Mouse (Mus musculus) midbrain, embryonic 15.5 days (tissue): ENCODE measurements around the gene Tcap. TPM values are rescaled to one million over a fixed set of nuclear protein-coding genes. Genes with fewer than 3 reads are reported as not detected.

Source experiments
- ATAC-seq: fragments of 200-750 bp; cut with Nextera tagmentation; replicated peaks from 2 replicates; pipeline ENCODE4 v1.8.0; 2017; ENCODE audit warnings: moderate TSS enrichment
- H3K27ac ChIP-seq: fragments of 300-500 bp; sonication (generic); 2 replicates; pipeline ENCODE4 v1.5.1; 2015; ENCODE audit warnings: mild to moderate bottlenecking, inconsistent platforms
- H3K27me3 ChIP-seq: fragments of 300-500 bp; sonication (generic); replicated peaks from 2 replicates; pipeline ENCODE4 v1.6.1; 2015; ENCODE audit warnings: inconsistent platforms
- H3K36me3 ChIP-seq: fragments of 300-500 bp; sonication (generic); replicated peaks from 2 replicates; pipeline ENCODE4 v1.6.1; 2015; ENCODE audit warnings: inconsistent platforms
- H3K4me1 ChIP-seq: fragments of 300-500 bp; sonication (generic); 2 replicates; pipeline ENCODE4 v1.6.1; 2015; ENCODE audit warnings: inconsistent platforms
- H3K4me2 ChIP-seq: fragments of 300-500 bp; sonication (generic); 2 replicates; pipeline ENCODE4 v1.6.1; 2015; ENCODE audit warnings: inconsistent platforms, mild to moderate bottlenecking, moderate library complexity
- H3K4me3 ChIP-seq: fragments of 300-500 bp; sonication (generic); 2 replicates; pipeline ENCODE4 v1.5.1; 2015; ENCODE audit warnings: mild to moderate bottlenecking, inconsistent platforms
- H3K9ac ChIP-seq: fragments of 300-500 bp; sonication (generic); 2 replicates; pipeline ENCODE4 v1.6.1; 2015; ENCODE audit warnings: mild to moderate bottlenecking, inconsistent platforms
- H3K9me3 ChIP-seq: fragments of 300-500 bp; sonication (generic); 2 replicates; pipeline ENCODE4 v1.6.1; 2016; ENCODE audit warnings: inconsistent platforms
- WGBS: fragments of 180-500 bp; shearing (Covaris S2); methylation state at CpG from one replicate; pipeline ENCODE4 v1.1.7; 2015; ENCODE audit warnings: mixed read lengths; 5-methylcytosine and 5-hydroxymethylcytosine counted together
- polyA plus RNA-seq: library from polyadenylated mRNA; unstranded; fragments of >200 nt; fragmentation: Nextera tagmentation; extraction: Ambion mirVana; gene quantifications from 2 replicates; pipeline ENCODE4 v1.2.1, GENCODE M21; 2015

Gene Tcap
- polyA plus RNA-seq, 1 experiment from 2014 or later, result not detected

- ATAC-seq, result 0 out of 2 replicates have a peak, but pooled peaks have one; percentile 1
- Histone ChIP-seq H3K4me1 (peaks cover 7% of the 10 kb centered on the region), H3K27me3 (peaks cover 5% of the 10 kb centered on the region), H3K4me2 (peak overlapping the region; percentile 74), H3K9me3 (no peaks in the 10 kb centered on the region), H3K9ac (peak overlapping the region; percentile 69), H3K4me3 (peak overlapping the region; percentile 59), H3K36me3 (no peaks in the 10 kb centered on the region), H3K27ac (peak overlapping the region; percentile 96)
- 65% methylated on average over 3 of the region's 3 CpGs for WGBS
Measured at GRCm38 (mm10) chr11:98400816-98401215, 17.2 kb downstream of the Tcap start.

GRCm38 (mm10) chr11:98406621-98407020 lies 23.0 kb downstream of the Tcap start:
- no peaks in the 10 kb centered on the region for H3K36me3 ChIP-seq
- H3K27me3 ChIP-seq, result peaks cover 14% of the 10 kb centered on the region
- no peak overlapping the region for H3K4me3 ChIP-seq
- H3K9ac ChIP-seq, result no peak overlapping the region
- H3K27ac ChIP-seq, result no peak overlapping the region
- no peak overlapping the region for H3K4me2 ChIP-seq
- no peak for ATAC-seq
- peaks cover 5% of the 10 kb centered on the region; the same call in 1 of the 2 replicates for H3K4me1 ChIP-seq
- no peaks in the 10 kb centered on the region for H3K9me3 ChIP-seq
- 78% methylated on average over 6 of the region's 6 CpGs for WGBS

- H3K4me3 ChIP-seq, result no peak overlapping the region
- H3K36me3 ChIP-seq, result no peaks in the 10 kb centered on the region
- peaks cover 20% of the 10 kb centered on the region for H3K4me1 ChIP-seq
- H3K27ac ChIP-seq, result no peak overlapping the region
- H3K4me2 ChIP-seq, result no peak overlapping the region
- no peaks in the 10 kb centered on the region for H3K9me3 ChIP-seq
- ATAC-seq, result no peak
- no peak overlapping the region for H3K9ac ChIP-seq
- WGBS, result 55% methylated on average over 8 of the region's 8 CpGs
- peaks cover 26% of the 10 kb centered on the region for H3K27me3 ChIP-seq
Measured at GRCm38 (mm10) chr11:98408872-98409271, 25.3 kb downstream of the Tcap start.

- no peak overlapping the region; the same call in 1 of the 2 replicates for H3K4me2 ChIP-seq
- H3K4me1 ChIP-seq, result peaks cover 22% of the 10 kb centered on the region
- H3K9ac ChIP-seq, result no peak overlapping the region
- ATAC-seq, result no peak
- no peaks in the 10 kb centered on the region for H3K36me3 ChIP-seq
- peaks cover 25% of the 10 kb centered on the region for H3K27me3 ChIP-seq
- no peaks in the 10 kb centered on the region for H3K9me3 ChIP-seq
- 1% methylated on average over 9 of the region's 10 CpGs for WGBS
- H3K27ac ChIP-seq, result no peak overlapping the region
- H3K4me3 ChIP-seq, result no peak overlapping the region
Measured at GRCm38 (mm10) chr11:98409341-98409822, 25.8 kb downstream of the Tcap start.

- Histone ChIP-seq H3K4me1 (peaks cover 22% of the 10 kb centered on the region), H3K27ac (peak within 1 kb of the TSS; percentile 74), H3K4me2 (peak within 1 kb of the TSS; percentile 99), H3K4me3 (peak within 1 kb of the TSS; percentile 59), H3K36me3 (no peaks in the 10 kb centered on the region), H3K9ac (peak within 1 kb of the TSS; percentile 58), H3K27me3 (peaks cover 25% of the 10 kb centered on the region), H3K9me3 (no peaks in the 10 kb centered on the region)
- peak; percentile 54; the same call in 1 of the 2 replicates for ATAC-seq
- 2% methylated on average over 42 of the region's 49 CpGs for WGBS
Measured at GRCm38 (mm10) chr11:98412273-98412796, 28.7 kb downstream of the Tcap start, which contains the start of gene Erbb2. TSS of gene Erbb2 (plus strand) at chr11:98412470.

- Histone ChIP-seq H3K9ac (peak overlapping the region; percentile 58), H3K27ac (peak overlapping the region; percentile 74), H3K4me1 (peaks cover 22% of the 10 kb centered on the region), H3K9me3 (no peaks in the 10 kb centered on the region), H3K4me3 (peak overlapping the region; percentile 59), H3K27me3 (peaks cover 25% of the 10 kb centered on the region), H3K4me2 (peak overlapping the region; percentile 99), H3K36me3 (no peaks in the 10 kb centered on the region)
- under 1% methylated on average over 40 of the region's 40 CpGs for WGBS
- ATAC-seq, result 0 out of 2 replicates have a peak, but pooled peaks have one; percentile 42
Measured at GRCm38 (mm10) chr11:98412797-98413301, 29.2 kb downstream of the Tcap start.

- no peak overlapping the region for H3K9ac ChIP-seq
- H3K36me3 ChIP-seq, result no peaks in the 10 kb centered on the region
- ATAC-seq, result no peak
- H3K27me3 ChIP-seq, result peaks cover 25% of the 10 kb centered on the region
- WGBS, result 26% methylated on average over 7 of the region's 7 CpGs
- peak overlapping the region; percentile 99 for H3K4me2 ChIP-seq
- no peaks in the 10 kb centered on the region for H3K9me3 ChIP-seq
- peak overlapping the region; percentile 59; the same call in 1 of the 2 replicates for H3K4me3 ChIP-seq
- peaks cover 22% of the 10 kb centered on the region for H3K4me1 ChIP-seq
- no peak overlapping the region for H3K27ac ChIP-seq
Measured at GRCm38 (mm10) chr11:98413731-98414130, 30.1 kb downstream of the Tcap start.

- ATAC-seq, result no peak
- no peaks in the 10 kb centered on the region for H3K36me3 ChIP-seq
- peak overlapping the region; percentile 99; the same call in 1 of the 2 replicates for H3K4me2 ChIP-seq
- H3K9ac ChIP-seq, result no peak overlapping the region
- 0 out of 2 replicates have a peak overlapping the region, but pooled peaks have one; percentile 59 for H3K4me3 ChIP-seq
- no peaks in the 10 kb centered on the region for H3K9me3 ChIP-seq
- H3K27ac ChIP-seq, result no peak overlapping the region
- 38% methylated on average over 2 of the region's 2 CpGs for WGBS
- H3K4me1 ChIP-seq, result peaks cover 20% of the 10 kb centered on the region
- peaks cover 25% of the 10 kb centered on the region for H3K27me3 ChIP-seq
Measured at GRCm38 (mm10) chr11:98414162-98414561, 30.6 kb downstream of the Tcap start.

GRCm38 (mm10) chr11:98417074-98417473 lies 33.5 kb downstream of the Tcap start:
- no peak overlapping the region for H3K4me2 ChIP-seq
- H3K36me3 ChIP-seq, result no peaks in the 10 kb centered on the region
- H3K27ac ChIP-seq, result no peak overlapping the region
- peaks cover 11% of the 10 kb centered on the region for H3K27me3 ChIP-seq
- H3K9me3 ChIP-seq, result no peaks in the 10 kb centered on the region
- WGBS, result 81% methylated on average over 1 of the region's 1 CpGs
- peaks cover 15% of the 10 kb centered on the region for H3K4me1 ChIP-seq
- ATAC-seq, result no peak
- H3K9ac ChIP-seq, result no peak overlapping the region
- no peak overlapping the region for H3K4me3 ChIP-seq

GRCm38 (mm10) chr11:98418273-98418672 lies 34.7 kb downstream of the Tcap start:
- Histone ChIP-seq H3K4me3 (no peak overlapping the region), H3K4me1 (peaks cover 5% of the 10 kb centered on the region; the same call in 1 of the 2 replicates), H3K4me2 (no peak overlapping the region), H3K27ac (no peak overlapping the region), H3K9me3 (no peaks in the 10 kb centered on the region), H3K27me3 (peaks cover 3% of the 10 kb centered on the region; the same call in 1 of the 2 replicates), H3K9ac (no peak overlapping the region), H3K36me3 (no peaks in the 10 kb centered on the region)
- no peak for ATAC-seq
- WGBS, result 75% methylated on average over 5 of the region's 6 CpGs

- Histone ChIP-seq H3K9me3 (no peaks in the 10 kb centered on the region), H3K4me3 (no peak overlapping the region), H3K4me2 (no peak overlapping the region), H3K36me3 (no peaks in the 10 kb centered on the region), H3K27me3 (no peaks in the 10 kb centered on the region; the same call in 1 of the 2 replicates), H3K9ac (no peak overlapping the region), H3K4me1 (peaks cover under 1% of the 10 kb centered on the region; the same call in 1 of the 2 replicates), H3K27ac (no peak overlapping the region)
- no peak for ATAC-seq
- WGBS, result 80% methylated on average over 10 of the region's 10 CpGs
Measured at GRCm38 (mm10) chr11:98418939-98419547, 35.4 kb downstream of the Tcap start.

- Histone ChIP-seq H3K9me3 (no peaks in the 10 kb centered on the region), H3K4me3 (no peak overlapping the region), H3K27ac (no peak overlapping the region), H3K4me1 (no peaks in the 10 kb centered on the region), H3K4me2 (no peak overlapping the region), H3K27me3 (no peaks in the 10 kb centered on the region), H3K36me3 (no peaks in the 10 kb centered on the region), H3K9ac (no peak overlapping the region)
- 94% methylated on average over 7 of the region's 7 CpGs for WGBS
- no peak for ATAC-seq
Measured at GRCm38 (mm10) chr11:98426592-98426991, 43.0 kb downstream of the Tcap start.
